Mouse (Mus musculus): Measurements from ENCODE around the gene Hoxb6. TPM values are rescaled to one million over a fixed set of nuclear protein-coding genes. Genes with fewer than 3 reads are reported as not detected.

The Hoxb6 gene
- polyA plus RNA-seq, 1 experiment from 2014 or later, result 66.7 TPM

- Histone ChIP-seq H3K4me1 (replicated peaks) (no peaks in the 10 kb centered on the region), H3K36me3 (no peaks in the 10 kb centered on the region), H3K4me2 (peak overlapping the region; percentile 28), H3K4me3 (no peak overlapping the region; the same call in 1 of the 2 replicates), H3K9ac (no peak overlapping the region), H3K27ac (replicated peaks) (peak overlapping the region; percentile 40; the same call in 1 of the 2 replicates), H3K27me3 (peaks cover 85% of the 10 kb centered on the region), H3K9me3 (no peaks in the 10 kb centered on the region)
- ATAC-seq (ENCODE audit: low FRiP score, low read depth), result no peak
- WGBS, result 8% methylated on average over 17 of the region's 17 CpGs
These were observed 1.4 kb upstream of the Hoxb6 start for GRCm38 (mm10) chr11:96290705-96291355.

GRCm38 (mm10) chr11:96292565-96293301 is 457 bp downstream of the Hoxb6 start:
- Histone ChIP-seq H3K4me2 (no peak overlapping the region), H3K4me3 (peak overlapping the region; percentile 47), H3K9me3 (no peaks in the 10 kb centered on the region), H3K4me1 (replicated peaks) (no peaks in the 10 kb centered on the region), H3K9ac (peak overlapping the region; percentile 39), H3K27me3 (peaks cover 88% of the 10 kb centered on the region), H3K27ac (replicated peaks) (peak overlapping the region; percentile 75), H3K36me3 (no peaks in the 10 kb centered on the region)
- 6% methylated on average over 12 of the region's 12 CpGs for WGBS
- no peak for ATAC-seq (ENCODE audit: low FRiP score, low read depth)

GRCm38 (mm10) chr11:96293302-96293921 is 1.1 kb downstream of the Hoxb6 start:
- Histone ChIP-seq H3K9ac (peak overlapping the region; percentile 39), H3K36me3 (no peaks in the 10 kb centered on the region), H3K27ac (replicated peaks) (peak overlapping the region; percentile 75), H3K4me2 (no peak overlapping the region), H3K4me1 (replicated peaks) (no peaks in the 10 kb centered on the region), H3K9me3 (no peaks in the 10 kb centered on the region), H3K4me3 (peak overlapping the region; percentile 47), H3K27me3 (peaks cover 85% of the 10 kb centered on the region)
- ATAC-seq (ENCODE audit: low FRiP score, low read depth), result no peak
- 2% methylated on average over 22 of the region's 22 CpGs for WGBS

- Histone ChIP-seq H3K4me3 (peak overlapping the region; percentile 47), H3K36me3 (no peaks in the 10 kb centered on the region), H3K9ac (0 out of 2 replicates have a peak overlapping the region, but pooled peaks have one; percentile 1), H3K27me3 (peaks cover 84% of the 10 kb centered on the region), H3K27ac (replicated peaks) (peak overlapping the region; percentile 75), H3K9me3 (no peaks in the 10 kb centered on the region), H3K4me2 (peak overlapping the region; percentile 26), H3K4me1 (replicated peaks) (0 out of 2 replicates have a peak, but pooled peaks cover 2% of the 10 kb centered on the region)
- 1% methylated on average over 32 of the region's 32 CpGs for WGBS
- ATAC-seq (ENCODE audit: low FRiP score, low read depth), result no peak
These were observed 2.2 kb downstream of the Hoxb6 start for GRCm38 (mm10) chr11:96294245-96295091.

GRCm38 (mm10) chr11:96295092-96295835 is 3.0 kb downstream of the Hoxb6 start:
- no peaks in the 10 kb centered on the region for H3K9me3 ChIP-seq
- peak overlapping the region; percentile 75 for H3K27ac ChIP-seq (replicated peaks)
- no peak for ATAC-seq (ENCODE audit: low FRiP score, low read depth)
- H3K4me3 ChIP-seq, result peak overlapping the region; percentile 47
- peak overlapping the region; percentile 26; the same call in 1 of the 2 replicates for H3K9ac ChIP-seq
- peak overlapping the region; percentile 59 for H3K4me2 ChIP-seq
- no peaks in the 10 kb centered on the region for H3K36me3 ChIP-seq
- H3K4me1 ChIP-seq (replicated peaks), result 0 out of 2 replicates have a peak, but pooled peaks cover 2% of the 10 kb centered on the region
- peaks cover 87% of the 10 kb centered on the region for H3K27me3 ChIP-seq
- 1% methylated on average over 30 of the region's 30 CpGs for WGBS

DNA sequence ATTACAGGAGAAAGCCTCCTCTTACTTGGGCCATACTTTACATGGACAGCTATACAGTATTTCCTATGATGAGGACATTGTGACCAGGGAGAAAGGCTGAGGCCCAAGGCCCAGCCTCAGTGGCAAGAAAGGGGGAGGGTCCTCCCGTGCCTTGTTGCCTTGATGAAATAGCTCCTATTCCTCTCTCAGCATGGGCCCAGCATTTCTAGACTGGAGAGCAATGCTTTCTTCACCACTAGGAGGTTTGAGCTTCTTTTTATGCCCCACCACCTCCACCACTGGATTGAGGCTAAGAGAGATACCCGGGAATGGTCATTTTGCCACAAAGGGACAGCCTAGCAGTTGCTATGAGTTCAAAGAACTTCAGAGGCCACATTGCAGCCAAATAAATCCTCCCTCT is 4.7 kb downstream of the Hoxb6 start:
- Histone ChIP-seq H3K9me3 (no peaks in the 10 kb centered on the region), H3K9ac (0 out of 2 replicates have a peak overlapping the region, but pooled peaks have one; percentile 11), H3K36me3 (no peaks in the 10 kb centered on the region), H3K27me3 (peaks cover 84% of the 10 kb centered on the region), H3K4me1 (replicated peaks) (0 out of 2 replicates have a peak, but pooled peaks cover 2% of the 10 kb centered on the region), H3K27ac (replicated peaks) (peak overlapping the region; percentile 68), H3K4me3 (peak overlapping the region; percentile 47), H3K4me2 (peak overlapping the region; percentile 59)
- no peak for ATAC-seq (ENCODE audit: low FRiP score, low read depth)
- 5% methylated on average over 2 of the region's 2 CpGs for WGBS

DNA sequence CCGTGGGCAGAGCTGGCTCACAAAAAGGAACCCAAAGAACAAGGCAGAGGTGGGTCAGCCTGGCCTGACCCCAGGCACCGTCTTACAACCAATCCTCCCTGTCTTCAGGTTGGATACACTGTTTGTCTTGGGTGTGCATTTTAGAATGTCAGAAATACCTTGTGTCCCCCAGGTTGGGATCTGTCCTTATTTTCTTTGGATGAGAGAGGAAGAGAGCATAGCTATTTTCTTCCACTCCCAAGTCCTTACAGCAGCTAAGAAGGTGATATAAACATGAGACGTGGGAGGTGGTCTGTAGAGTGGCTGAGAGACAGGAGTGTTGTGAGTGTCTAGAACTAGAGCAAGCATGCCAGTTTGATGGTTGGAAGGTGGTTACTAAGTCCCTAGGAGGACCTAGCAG is 5.2 kb downstream of the Hoxb6 start:
- H3K4me1 ChIP-seq (replicated peaks), result 0 out of 2 replicates have a peak, but pooled peaks cover 2% of the 10 kb centered on the region
- peak overlapping the region; percentile 68; the same call in 1 of the 2 replicates for H3K27ac ChIP-seq (replicated peaks)
- H3K4me3 ChIP-seq, result peak overlapping the region; percentile 47
- H3K9me3 ChIP-seq, result no peaks in the 10 kb centered on the region
- peak overlapping the region; percentile 11; the same call in 1 of the 2 replicates for H3K9ac ChIP-seq
- no peak for ATAC-seq (ENCODE audit: low FRiP score, low read depth)
- no peaks in the 10 kb centered on the region for H3K36me3 ChIP-seq
- peaks cover 83% of the 10 kb centered on the region for H3K27me3 ChIP-seq
- peak overlapping the region; percentile 59 for H3K4me2 ChIP-seq
- 4% methylated on average over 3 of the region's 3 CpGs for WGBS

DNA sequence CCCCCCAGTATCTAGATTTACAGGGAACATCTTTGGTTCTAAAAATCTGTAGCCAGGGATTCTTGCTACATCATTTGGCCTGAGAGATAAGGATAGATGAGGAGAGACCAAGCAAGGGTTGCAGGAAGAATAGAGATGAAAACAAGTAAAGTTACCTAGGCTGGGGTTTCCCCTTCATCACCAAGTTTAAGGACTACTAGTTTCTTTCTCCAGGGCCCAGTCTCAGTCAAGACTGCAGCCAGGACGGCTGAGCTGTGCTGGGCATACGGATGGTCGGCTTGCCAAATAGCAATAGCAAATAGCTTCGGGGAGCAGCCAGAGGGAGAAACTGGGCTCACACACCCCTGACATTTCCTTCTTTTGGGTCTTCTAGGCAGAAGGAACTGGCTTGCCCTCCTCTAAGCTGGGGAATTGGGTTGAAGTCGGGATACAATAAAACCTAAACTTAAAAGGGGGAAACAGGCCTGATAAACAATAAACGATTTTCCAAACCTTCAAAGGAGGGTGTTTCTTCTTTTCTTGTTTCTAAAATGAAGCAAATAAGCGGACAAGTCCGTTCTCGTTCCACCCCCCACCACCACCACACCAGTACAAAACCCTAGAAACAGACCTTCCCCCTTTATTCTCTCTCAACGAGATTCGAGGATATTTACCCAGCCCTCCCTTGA is 5.8 kb downstream of the Hoxb6 start:
- Histone ChIP-seq H3K27ac (replicated peaks) (peak overlapping the region; percentile 68; the same call in 1 of the 2 replicates), H3K36me3 (no peaks in the 10 kb centered on the region), H3K9ac (peak overlapping the region; percentile 11; the same call in 1 of the 2 replicates), H3K4me1 (replicated peaks) (0 out of 2 replicates have a peak, but pooled peaks cover 2% of the 10 kb centered on the region), H3K4me2 (peak overlapping the region; percentile 59), H3K4me3 (peak overlapping the region; percentile 47), H3K9me3 (no peaks in the 10 kb centered on the region), H3K27me3 (peaks cover 77% of the 10 kb centered on the region)
- WGBS, result 3% methylated on average over 11 of the region's 11 CpGs
- ATAC-seq (ENCODE audit: low FRiP score, low read depth), result no peak

- no peaks in the 10 kb centered on the region for H3K9me3 ChIP-seq
- H3K27ac ChIP-seq (replicated peaks), result peak overlapping the region; percentile 73
- H3K4me2 ChIP-seq, result peak overlapping the region; percentile 59
- H3K9ac ChIP-seq, result peak overlapping the region; percentile 44
- H3K4me3 ChIP-seq, result peak overlapping the region; percentile 47
- peak; percentile 24; the same call in 1 of the 2 replicates for ATAC-seq (ENCODE audit: low FRiP score, low read depth)
- 0 out of 2 replicates have a peak, but pooled peaks cover 2% of the 10 kb centered on the region for H3K4me1 ChIP-seq (replicated peaks)
- peaks cover 67% of the 10 kb centered on the region for H3K27me3 ChIP-seq
- under 1% methylated on average over 66 of the region's 66 CpGs for WGBS
- H3K36me3 ChIP-seq, result no peaks in the 10 kb centered on the region
These were observed 6.8 kb downstream of the Hoxb6 start for GRCm38 (mm10) chr11:96298895-96299667.

DNA sequence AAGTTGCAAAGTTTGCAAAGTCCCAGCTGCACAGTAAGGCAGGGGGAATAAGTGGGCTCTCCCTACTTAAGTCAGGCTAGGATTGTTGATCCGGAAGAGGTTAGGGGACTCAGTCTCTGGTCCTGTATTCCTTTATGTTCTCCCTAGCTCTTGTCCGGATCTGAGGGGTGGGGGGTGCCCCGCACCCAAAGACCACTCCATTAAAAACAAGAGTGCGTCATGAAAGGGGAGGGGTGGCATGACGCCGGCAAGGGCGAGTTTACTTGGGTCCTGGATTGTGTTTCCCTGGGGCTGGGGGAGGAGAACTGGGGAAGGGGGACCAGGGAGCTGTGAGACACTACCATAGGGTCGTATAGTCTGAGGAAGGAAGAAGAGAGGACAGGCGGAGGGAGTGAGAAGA is 7.5 kb downstream of the Hoxb6 start:
- peak overlapping the region; percentile 44 for H3K9ac ChIP-seq
- peak overlapping the region; percentile 59 for H3K4me2 ChIP-seq
- WGBS, result 1% methylated on average over 9 of the region's 9 CpGs
- ATAC-seq (ENCODE audit: low FRiP score, low read depth), result no peak
- peaks cover 64% of the 10 kb centered on the region for H3K27me3 ChIP-seq
- peak overlapping the region; percentile 73 for H3K27ac ChIP-seq (replicated peaks)
- 0 out of 2 replicates have a peak, but pooled peaks cover 2% of the 10 kb centered on the region for H3K4me1 ChIP-seq (replicated peaks)
- no peaks in the 10 kb centered on the region for H3K36me3 ChIP-seq
- peak overlapping the region; percentile 47 for H3K4me3 ChIP-seq
- no peaks in the 10 kb centered on the region for H3K9me3 ChIP-seq
